Mouse (Mus musculus) CH12.LX (cell line): ENCODE measurements at regions not wholly inside any gene's neighbourhood (a gene's known extent, or its start where the extent isn't known, plus 50 kb on each side); places are given as distances from the start of the nearest gene placed in this dataset.

ENCODE experiments used
- CTCF ChIP-seq, 2 experiments: IDR thresholded peaks in 1 of 2; conservative IDR thresholded peaks in 1 of 2; 2 replicates each; pipeline ENCODE4 v1.5.1; 2011 to 2012; ENCODE audit warnings: low read depth in 2 of 2, low read length in 2 of 2, improper control_type of control experiment in 1 of 2, inconsistent platforms in 1 of 2, mild to moderate bottlenecking in 1 of 2, moderate library complexity in 1 of 2
- EP300 ChIP-seq: IDR thresholded peaks from 2 replicates; pipeline ENCODE4 v1.6.1; 2011; ENCODE audit warnings: low read length, improper control_type of control experiment
- POLR2A ChIP-seq: IDR thresholded peaks from 2 replicates; pipeline ENCODE4 v1.6.1; 2011; ENCODE audit warnings: low read depth, mild to moderate bottlenecking, improper control_type of control experiment, low read length

- TF ChIP-seq CTCF (conservative IDR thresholded peaks at IDR 0.05 in 1 of 2, IDR thresholded peaks at IDR 0.05 in 1 of 2; ENCODE audit: low read depth in 2 of 2, low read length in 2 of 2) (no peak), EP300 (no peak), POLR2A (no peak)
These were observed 69.3 kb upstream of the Prox1 start for GRCm38 (mm10) chr1:190239796-190240195.
